Mouse (Mus musculus) spleen, embryonic (tissue): ENCODE results near the gene Uba52.

ENCODE experiments used
- CTCF ChIA-PET: fragments of 350-600 bp; sonication (Branson Sonifier 250); formaldehyde crosslinking; loops from one replicate; lab custom pipeline; 2022; lab: Charles Lee

Uba52 gene

DNA sequence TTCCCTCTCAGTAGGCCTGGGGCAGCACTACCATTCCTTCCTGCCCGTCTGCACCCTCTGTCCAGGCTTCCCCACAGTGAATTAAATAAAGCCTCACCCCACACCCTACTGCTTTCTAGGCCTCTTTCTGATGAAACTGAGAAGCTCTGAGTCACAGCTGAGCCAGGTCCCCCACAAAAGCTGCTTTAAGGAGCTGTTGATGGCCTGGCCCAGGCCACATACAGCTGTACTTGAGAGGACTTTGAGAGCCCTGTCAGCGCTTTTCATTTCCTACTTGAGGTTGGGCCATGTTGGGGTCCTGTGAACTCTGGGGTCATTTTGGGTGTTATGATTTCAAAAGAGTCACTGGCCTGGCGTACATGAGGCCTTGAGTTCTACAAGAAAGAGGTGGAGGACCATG, 24.6 kb upstream of the Uba52 start:
- CTCF ChIA-PET, result no interaction called here

DNA sequence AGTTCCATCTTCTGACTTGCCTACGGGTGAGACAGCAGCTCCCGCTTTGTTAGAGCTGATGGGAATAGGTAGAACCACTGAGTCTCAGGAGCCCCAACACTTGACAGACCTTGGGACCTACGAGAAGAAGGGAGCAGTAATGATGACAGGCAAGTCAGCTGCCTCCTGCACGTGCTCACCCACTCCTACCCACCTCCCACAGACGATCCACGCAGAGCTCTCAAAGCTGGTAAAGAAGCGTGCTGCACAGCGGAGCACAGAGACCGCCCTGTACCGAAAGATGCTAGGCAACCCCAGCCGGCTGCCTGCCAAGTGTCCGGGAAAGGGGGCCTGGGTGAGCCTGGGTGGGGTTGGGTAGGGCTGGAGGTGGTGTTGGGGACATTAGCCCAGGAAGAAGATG, 23.7 kb upstream of the Uba52 start:
- CTCF ChIA-PET, result no interaction called here

DNA sequence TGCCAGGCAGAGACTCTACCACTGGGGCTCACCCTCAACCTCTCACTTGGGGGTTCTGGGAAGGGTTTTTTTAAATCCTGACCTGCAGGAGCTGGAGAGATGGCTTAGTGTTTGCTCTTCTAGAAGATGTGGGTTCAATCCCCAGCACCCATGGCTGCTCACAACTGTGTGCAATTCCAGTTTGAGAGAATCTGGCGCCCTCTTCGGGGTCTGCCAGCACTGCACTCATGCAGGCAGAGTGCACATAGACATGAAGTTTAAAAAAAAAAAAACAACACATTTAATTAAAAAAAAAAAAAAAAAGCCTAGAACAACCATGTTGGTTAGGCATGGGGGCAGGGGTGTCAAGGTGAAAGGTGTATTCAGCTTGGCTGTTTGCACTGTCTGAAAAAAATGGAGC, 19.7 kb upstream of the Uba52 start:
- CTCF ChIA-PET, result interaction anchor here (0.7 kb wide), 1 partner anchor 38 kb away, joined by 11 read pairs; no protein-coding TSS in a partner anchor

- CTCF ChIA-PET, result interaction anchor here (0.5 to 0.7 kb wide), 2 partner anchors 39 to 335 kb away, joined by 3 to 11 read pairs; no protein-coding TSS in a partner anchor
Observed at GRCm38 (mm10) chr8:70529741-70530161, 19.1 kb upstream of the Uba52 start.

DNA sequence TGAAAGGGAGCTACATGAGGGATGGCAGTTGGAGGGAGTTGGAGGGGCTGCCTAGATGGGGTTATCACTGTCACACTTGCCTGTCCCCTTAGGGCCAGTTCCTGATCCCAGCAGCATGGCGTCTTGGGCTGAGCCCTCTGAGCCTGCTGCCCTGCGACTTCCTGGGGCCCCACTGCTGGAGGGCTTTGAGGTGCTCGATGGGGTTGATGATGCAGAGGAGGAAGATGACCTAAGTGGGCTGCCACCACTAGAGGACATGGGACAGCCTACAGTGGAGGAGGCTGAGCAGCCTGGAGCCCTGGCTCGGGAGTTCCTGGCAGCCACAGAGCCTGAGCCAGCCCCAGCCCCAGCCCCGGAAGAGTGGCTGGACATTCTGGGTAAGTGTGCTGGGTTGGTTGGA, 18.7 kb upstream of the Uba52 start:
- CTCF ChIA-PET, result interaction anchor here (0.5 to 0.7 kb wide), 2 partner anchors 22 to 335 kb away, joined by 3 to 8 read pairs; no protein-coding TSS in a partner anchor

GRCm38 (mm10) chr8:70528182-70528797, 17.7 kb upstream of the Uba52 start:
- CTCF ChIA-PET, result interaction anchor here (0.5 kb wide), 1 partner anchor 104 kb away, joined by 3 read pairs; no protein-coding TSS in a partner anchor

DNA sequence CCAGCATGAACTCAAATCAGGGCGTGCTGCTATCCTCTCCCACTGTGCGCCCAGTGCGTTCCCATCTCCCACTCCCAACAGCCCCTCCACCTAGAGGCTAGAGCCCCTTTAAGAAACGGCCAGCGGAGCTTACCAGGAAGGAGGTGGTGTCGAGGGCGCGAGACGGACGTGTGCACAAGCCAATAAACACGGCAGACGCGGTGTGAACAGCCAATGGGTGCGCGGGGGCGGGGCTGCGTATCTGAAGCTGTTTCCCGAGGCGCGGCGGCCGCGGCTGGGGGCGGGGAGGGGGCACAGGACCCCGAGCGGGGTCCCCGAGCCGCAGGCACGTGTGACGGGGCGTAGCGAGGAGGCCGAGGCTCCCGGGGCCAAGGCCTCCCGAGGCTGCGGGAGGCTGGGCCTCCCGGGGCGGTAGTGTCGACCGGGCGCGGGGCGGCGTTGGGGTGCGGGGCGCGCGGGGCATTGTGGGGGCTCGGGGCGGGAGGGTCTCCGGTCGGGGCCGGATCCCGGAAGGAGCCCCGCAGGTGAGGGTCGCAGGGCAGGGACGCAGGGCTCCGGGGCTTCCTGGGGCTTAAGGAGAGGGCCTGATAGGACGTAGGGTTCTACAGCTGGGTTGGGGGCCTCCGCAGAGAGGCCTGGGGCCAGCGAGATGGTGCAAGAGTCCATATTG, 17.0 kb upstream of the Uba52 start, which contains the start of the genes Fkbp8 and Kxd1:
TSS of gene Fkbp8 (plus strand) at position 213 of the 670 bp plus-strand sequence.
TSS of gene Kxd1 (minus strand) at position 445 of the 670 bp plus-strand sequence.
- CTCF ChIA-PET, result interaction anchor here (0.5 kb wide), 1 partner anchor 103 kb away, joined by 3 read pairs; no protein-coding TSS in a partner anchor

DNA sequence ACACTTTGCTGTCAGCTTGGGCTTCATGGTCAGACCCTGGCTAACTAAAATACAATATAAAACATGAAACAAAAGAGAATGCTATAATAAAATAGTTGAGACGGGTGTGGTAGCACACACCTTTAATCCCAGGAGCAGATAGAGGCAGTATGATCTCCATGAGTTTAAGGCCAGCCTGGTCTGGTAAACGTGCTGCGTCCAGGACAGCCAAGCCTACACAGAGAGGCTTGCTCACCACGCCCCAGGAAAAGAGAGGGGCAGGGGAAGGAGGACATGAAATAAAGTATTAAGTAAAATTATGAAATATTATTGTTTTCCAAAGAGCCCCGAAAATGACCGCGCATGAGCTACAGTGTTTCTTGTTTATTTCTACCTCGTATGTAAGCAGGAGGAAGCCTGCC, 16.5 kb upstream of the Uba52 start:
- CTCF ChIA-PET, result interaction anchor here (1.6 kb wide), 1 partner anchor 58 kb away, joined by 3 read pairs; no protein-coding TSS in a partner anchor

DNA sequence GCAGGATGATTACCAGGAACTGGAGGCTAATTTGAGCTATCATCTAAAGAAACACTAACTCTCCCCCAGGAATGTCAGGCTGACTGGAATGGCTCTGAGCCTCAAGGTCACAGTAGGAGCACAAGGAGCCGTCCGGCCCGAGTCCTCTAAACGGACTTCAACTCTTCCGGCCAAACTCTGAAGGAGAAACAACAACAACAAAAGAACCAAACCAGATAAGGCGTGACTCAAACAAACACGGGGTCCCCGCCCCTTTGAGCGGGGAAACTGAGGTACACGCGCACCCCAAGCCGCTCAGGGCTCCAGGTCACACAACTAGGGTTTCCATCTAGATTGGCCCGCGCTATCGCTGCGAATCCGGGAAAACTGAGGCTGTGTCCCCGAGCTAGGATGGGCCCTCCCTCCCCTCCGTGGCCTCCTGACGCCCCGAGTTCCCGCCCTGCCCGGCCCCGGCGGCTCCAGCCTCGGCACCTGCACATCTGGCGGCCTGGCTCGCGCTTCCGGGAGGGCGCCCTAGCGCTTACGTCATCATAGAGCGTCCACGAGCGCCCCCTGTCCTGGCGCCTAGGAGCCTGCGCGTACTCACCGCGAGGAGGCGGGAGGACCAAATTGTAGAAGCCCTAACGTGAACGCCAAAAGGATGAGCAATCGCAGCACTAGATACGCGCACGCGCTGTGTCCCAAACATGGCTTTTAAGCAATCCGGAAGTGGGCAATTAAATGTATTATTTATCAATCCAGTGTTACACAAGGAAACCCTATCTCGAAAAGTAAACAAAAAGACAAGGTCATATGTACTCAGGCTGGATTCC, 12.2 kb upstream of the Uba52 start:
- CTCF ChIA-PET, result interaction anchor here (0.5 to 1.3 kb wide), 2 partner anchors 11 to 239 kb away, joined by 3 to 5 read pairs; no protein-coding TSS in a partner anchor

DNA sequence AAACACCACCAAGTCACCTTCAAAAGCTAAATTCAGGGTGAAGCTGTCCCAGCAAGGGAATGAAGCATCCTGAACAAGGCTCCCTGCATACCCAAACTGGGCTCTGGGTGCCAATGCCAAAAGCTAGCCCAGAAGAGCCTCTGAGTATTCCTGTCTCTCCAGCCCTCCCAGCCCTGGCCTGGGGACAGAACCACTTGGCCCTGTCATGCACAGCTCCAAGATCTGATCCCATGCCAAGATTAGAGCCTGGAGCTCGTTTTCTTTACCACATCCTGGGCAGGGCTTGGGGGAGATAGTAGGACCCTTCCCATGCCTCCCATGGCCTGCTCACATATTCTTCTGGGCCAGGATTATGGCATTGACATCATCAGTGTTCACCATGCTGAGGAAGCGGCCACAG, 9.0 kb upstream of the Uba52 start:
- CTCF ChIA-PET, result interaction anchor here (0.6 kb wide), 1 partner anchor 8 kb away, joined by 5 read pairs; no protein-coding TSS in a partner anchor

DNA sequence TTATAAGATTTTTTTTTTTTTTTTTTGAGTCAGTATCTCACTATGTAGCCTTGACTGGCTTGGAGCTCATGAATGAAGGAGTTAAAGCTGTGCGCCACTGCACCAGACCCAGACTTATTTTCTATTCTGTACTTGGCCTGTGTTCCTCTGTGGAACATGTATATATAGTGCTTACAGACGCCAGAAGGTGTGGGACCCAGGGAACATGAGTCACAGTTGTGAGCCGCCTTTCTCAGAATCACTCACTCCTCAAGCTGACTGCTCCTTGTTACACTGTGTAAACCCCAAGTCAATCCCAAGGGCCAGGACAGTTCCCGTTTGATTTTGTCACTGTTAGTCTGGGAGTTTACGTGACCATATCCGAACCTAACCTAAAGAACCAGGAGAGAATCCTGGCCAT, 8.4 kb upstream of the Uba52 start:
- CTCF ChIA-PET, result interaction anchor here (0.6 kb wide), 1 partner anchor 8 kb away, joined by 5 read pairs; no protein-coding TSS in a partner anchor

DNA sequence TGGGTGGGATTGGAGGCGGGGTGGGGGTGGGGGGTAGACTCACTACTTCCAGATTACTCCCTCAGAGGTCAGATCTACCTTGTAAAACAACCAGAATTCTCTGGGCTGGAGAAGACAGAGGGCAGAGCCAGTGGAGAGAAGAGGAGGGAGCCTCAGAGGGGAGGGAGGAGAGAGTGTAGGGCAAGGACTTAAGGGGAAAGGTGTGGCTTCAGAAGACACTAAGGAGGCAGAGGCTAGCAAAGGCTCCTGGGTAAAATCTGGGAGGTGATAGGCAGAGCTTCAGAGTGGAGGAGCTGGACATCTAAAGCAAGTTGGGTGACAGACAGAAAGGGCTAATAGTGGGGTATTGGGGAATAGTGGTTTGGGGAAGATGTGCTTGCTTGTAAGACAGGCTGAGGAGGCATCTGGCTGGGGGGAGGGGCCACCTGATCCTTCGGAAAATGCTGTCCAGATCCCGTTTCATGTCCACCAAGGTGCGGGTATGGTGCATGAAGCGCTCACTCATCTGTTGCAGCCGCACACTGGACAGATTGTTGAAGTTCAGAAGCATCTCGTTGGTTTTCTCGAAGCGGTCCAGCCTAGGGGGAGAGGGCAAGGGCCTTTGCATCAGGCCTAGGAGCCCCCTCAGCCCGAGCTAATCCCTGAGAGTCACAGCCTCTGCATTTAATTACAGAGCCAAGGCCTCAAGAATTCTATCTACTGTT, 7.5 kb upstream of the Uba52 start:
- CTCF ChIA-PET, result no interaction called here

GRCm38 (mm10) chr8:70513441-70513840, 2.8 kb upstream of the Uba52 start:
- CTCF ChIA-PET, result interaction anchor here (0.6 kb wide), 1 partner anchor 982 kb away, joined by 5 read pairs; no protein-coding TSS in a partner anchor

GRCm38 (mm10) chr8:70512253-70512903, 1.8 kb upstream of the Uba52 start:
- CTCF ChIA-PET, result interaction anchor here (0.7 to 1.4 kb wide), 2 partner anchors 11 to 141 kb away, joined by 3 read pairs; no protein-coding TSS in a partner anchor

DNA sequence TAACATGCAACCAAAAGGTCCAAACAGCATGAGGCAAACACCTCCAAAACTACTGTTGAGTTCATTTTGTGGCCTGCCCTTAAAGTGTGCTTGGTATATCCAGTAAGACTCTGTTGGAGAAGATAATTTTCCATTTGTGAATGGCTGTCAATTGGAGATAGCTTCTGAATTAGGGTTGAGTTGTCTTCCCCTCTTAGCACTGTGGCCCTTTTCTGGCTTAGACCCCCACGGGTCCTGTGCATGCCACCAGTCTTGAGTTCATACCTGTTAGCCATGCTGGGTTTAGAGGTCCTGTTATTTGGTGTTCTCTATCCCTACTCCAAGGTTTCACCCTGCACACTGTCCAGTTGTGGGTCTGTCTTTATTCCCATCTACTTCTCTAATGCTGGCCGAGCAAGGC, 1.2 kb upstream of the Uba52 start:
- CTCF ChIA-PET, result interaction anchor here (0.7 to 1.4 kb wide), 4 partner anchors 8 to 141 kb away, joined by 3 to 5 read pairs (median 3); no protein-coding TSS in a partner anchor

GRCm38 (mm10) chr8:70511174-70511573, 573 bp upstream of the Uba52 start:
- CTCF ChIA-PET, result interaction anchor here (0.7 to 1.4 kb wide), 5 partner anchors 8 to 1927 kb away, joined by 3 to 5 read pairs (median 3); no protein-coding TSS in a partner anchor

DNA sequence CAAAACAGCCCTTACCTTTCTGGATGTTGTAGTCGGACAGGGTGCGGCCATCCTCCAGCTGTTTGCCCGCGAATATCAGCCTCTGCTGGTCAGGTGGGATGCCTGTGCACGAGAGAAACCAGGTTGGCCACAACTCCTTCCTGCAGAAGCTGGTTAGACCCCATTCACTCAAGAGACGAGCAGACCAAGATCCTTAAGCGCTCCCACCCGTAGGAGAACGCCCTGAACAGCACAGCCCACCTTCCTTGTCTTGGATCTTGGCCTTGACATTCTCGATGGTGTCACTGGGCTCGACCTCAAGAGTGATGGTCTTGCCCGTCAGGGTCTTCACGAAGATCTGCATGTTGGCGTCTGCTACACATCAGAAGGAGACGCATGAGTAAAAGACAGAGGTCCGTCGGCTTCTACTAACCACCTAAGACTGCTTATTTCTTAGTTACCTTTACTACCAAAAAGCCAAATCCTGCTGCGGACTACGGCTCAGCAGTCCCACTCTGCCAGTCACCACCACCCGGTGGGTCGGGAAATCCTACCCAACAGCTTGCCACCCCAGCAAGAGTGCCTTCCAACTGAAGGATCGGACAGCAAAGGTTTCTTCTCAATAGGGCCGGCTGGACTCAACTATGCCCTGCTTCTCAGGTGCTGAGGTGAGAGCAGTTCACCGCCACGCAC, 1.2 kb downstream of the Uba52 start:
- CTCF ChIA-PET, result interaction anchor here (1.9 kb wide), 1 partner anchor 29 kb away, joined by 6 read pairs; the partner anchor contains the start of gene Ell

DNA sequence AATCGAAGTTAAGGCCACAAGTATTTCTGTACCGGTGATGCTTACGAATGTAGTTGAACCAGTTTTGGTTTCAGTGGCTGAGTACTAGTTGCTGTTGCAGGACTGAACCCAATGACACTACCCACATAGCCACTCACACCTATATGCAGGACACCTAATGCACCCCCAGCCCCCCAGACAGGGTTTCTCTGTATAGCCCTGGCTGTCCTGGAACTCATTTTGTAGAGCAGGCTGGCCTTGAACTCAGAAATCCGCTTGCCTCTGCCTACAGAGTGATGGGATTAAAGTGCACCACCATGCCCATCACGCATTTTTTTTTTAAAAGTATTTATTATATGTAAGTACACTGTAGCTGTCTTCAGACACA, 3.6 kb downstream of the Uba52 start:
- CTCF ChIA-PET, result no interaction called here

DNA sequence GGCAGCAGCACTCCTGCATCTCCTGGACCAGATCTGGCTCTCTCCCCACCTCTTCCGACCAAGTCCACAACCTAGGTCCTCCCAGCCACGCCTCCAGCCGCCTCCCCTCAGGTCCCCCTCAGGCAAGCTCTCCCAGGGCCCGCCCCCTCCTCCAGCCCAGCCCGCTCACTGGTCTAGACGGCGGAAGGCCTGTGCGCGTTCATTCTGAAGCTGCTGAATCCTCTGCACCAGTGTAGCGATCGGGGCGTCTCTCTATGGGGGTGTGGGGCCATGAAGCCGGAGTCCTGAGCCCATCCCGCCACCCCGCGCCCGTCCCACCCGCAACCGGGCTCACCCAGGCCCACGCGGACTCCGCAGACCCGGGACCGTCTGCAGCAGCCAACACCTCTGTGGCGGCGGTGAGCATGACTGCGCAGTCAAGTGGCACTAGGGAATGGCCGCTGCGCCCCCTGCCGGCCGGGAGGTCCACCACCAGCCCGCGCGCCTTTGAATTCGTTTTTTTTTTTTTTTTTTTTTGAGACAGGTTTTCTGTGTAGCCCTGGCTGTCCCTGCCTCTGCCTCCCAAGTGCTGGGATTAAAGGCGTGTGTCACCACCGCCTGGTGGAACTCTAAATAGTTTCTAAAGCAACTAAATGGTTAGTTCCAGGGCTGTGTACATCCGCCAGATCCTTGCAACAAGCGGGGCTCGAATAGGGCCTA, 4.1 kb downstream of the Uba52 start, which contains the start of gene Rex1bd:
TSS of gene Rex1bd (minus strand) at position 425 of the 699 bp plus-strand sequence.
- CTCF ChIA-PET, result interaction anchor here (0.6 to 0.8 kb wide), 2 partner anchors 47 to 72 kb away, joined by 3 to 8 read pairs; no protein-coding TSS in a partner anchor
